Mouse (Mus musculus) embryonic fibroblast, embryonic 13.5 days (primary cell): ENCODE measurements around the gene Sirt4.

Experiments
- CTCF ChIP-seq: IDR thresholded peaks from 2 replicates; pipeline ENCODE4 v1.5.1; 2011; ENCODE audit warnings: mild to moderate bottlenecking, control low read depth, low read length, moderate library complexity, borderline replicate concordance; ENCODE audit not compliant: insufficient read depth
- POLR2A ChIP-seq: IDR thresholded peaks from 2 replicates; pipeline ENCODE4 v1.6.1; 2011; ENCODE audit warnings: low read depth, mild to moderate bottlenecking, control low read depth, low read length, moderate library complexity

GRCm38 (mm10) chr5:115491771-115492322, 7.3 kb upstream of the Sirt4 start:
- TF ChIP-seq CTCF (no peak), POLR2A (peak; percentile 43; the same call in 1 of the 2 replicates)
